Mouse (Mus musculus) ES-E14 (cell line): ENCODE results near the gene Prss48. TPM values are rescaled to one million over a fixed set of nuclear protein-coding genes. Genes with fewer than 3 reads are reported as not detected.
A peak's percentile ranks its signal among the peaks of the same experiment; 100 is the strongest.

Experiments
- DNase-seq: peaks from one replicate; pipeline ENCODE4 v3.0.0-alpha.2; 2013; ENCODE audit warnings: low read depth, low spot score
- H3K27ac ChIP-seq: 2 replicates; pipeline ENCODE4 v1.5.1; 2012; ENCODE audit warnings: low read depth, mild to moderate bottlenecking, low read length, moderate library complexity, mixed read lengths; ENCODE audit not compliant: poor library complexity, insufficient read depth, severe bottlenecking
- H3K36me3 ChIP-seq: 2 replicates; pipeline ENCODE4 v1.6.1; 2012; ENCODE audit warnings: mild to moderate bottlenecking, low read length, moderate library complexity, mixed read lengths; ENCODE audit not compliant: control insufficient read depth, poor library complexity, insufficient read depth, severe bottlenecking
- H3K4me1 ChIP-seq, 2 experiments: fragments of 150-350 bp in 1 of 2; sonication (generic) in 1 of 2; 2 replicates each; pipeline ENCODE4 v1.6.1; 2012; ENCODE audit warnings: low read length in 2 of 2, mild to moderate bottlenecking in 1 of 2, mixed read lengths in 1 of 2; ENCODE audit not compliant: control insufficient read depth in 2 of 2, insufficient read depth in 2 of 2, poor library complexity in 1 of 2
- H3K4me3 ChIP-seq, 2 experiments: fragments of 150-350 bp in 1 of 2; sonication (generic) in 1 of 2; 2 replicates each; pipeline ENCODE4 v1.5.1; 2012; ENCODE audit warnings: low read length in 2 of 2, low read depth in 1 of 2, mild to moderate bottlenecking in 1 of 2, mixed read lengths in 1 of 2; ENCODE audit not compliant: insufficient read depth in 1 of 2, poor library complexity in 1 of 2, severe bottlenecking in 1 of 2
- H3K9ac ChIP-seq: 2 replicates; pipeline ENCODE4 v1.6.1; 2012; ENCODE audit warnings: low read depth, mild to moderate bottlenecking, low read length, mixed read lengths; ENCODE audit not compliant: poor library complexity, insufficient read depth, severe bottlenecking
- H3K9me3 ChIP-seq: fragments of 150-350 bp; sonication (generic); 2 replicates; pipeline ENCODE4 v1.6.1; 2012; ENCODE audit warnings: low read depth, mild to moderate bottlenecking, low read length; ENCODE audit not compliant: control insufficient read depth, insufficient read depth
- CHD2 ChIP-seq: IDR thresholded peaks from 2 replicates; pipeline ENCODE4 v1.6.1; 2014; ENCODE audit warnings: mild to moderate bottlenecking, low read depth, low read length, inconsistent platforms
- HCFC1 ChIP-seq: IDR thresholded peaks from 2 replicates; pipeline ENCODE4 v1.6.1; 2012; ENCODE audit warnings: low read length, inconsistent platforms, borderline replicate concordance; ENCODE audit not compliant: insufficient read depth
- MAFK ChIP-seq: IDR thresholded peaks from 2 replicates; pipeline ENCODE4 v1.6.1; 2014; ENCODE audit warnings: mild to moderate bottlenecking, low read depth, low read length, inconsistent platforms; ENCODE audit not compliant: insufficient read depth
- ZC3H11A ChIP-seq: IDR thresholded peaks from 2 replicates; pipeline ENCODE4 v1.6.1; 2012; ENCODE audit warnings: low read depth, mild to moderate bottlenecking, inconsistent platforms, low read length, borderline replicate concordance
- ZNF384 ChIP-seq: IDR thresholded peaks from 2 replicates; pipeline ENCODE4 v1.6.1; 2012; ENCODE audit warnings: low read depth, low read length, inconsistent platforms
- in situ Hi-C, 2 experiments: fragments of 600-800 bp; cut with MboI; formaldehyde crosslinking; loops; one replicate each; pipeline ENCODE4 v1.15.1; 2025; ENCODE audit warnings: low sequenced_read_pairs in 2 of 2, inconsistent platforms in 1 of 2; ENCODE audit not compliant: unreplicated experiment in 2 of 2
- total RNA-seq: library from RNA; depleted of rRNA; stranded (reverse); fragments of 300-350 nt; gene quantifications from 2 replicates; pipeline ENCODE4 v1.2.3, GENCODE M21; 2012

Prss48 gene
- total RNA-seq, 1 experiment, result 0.36 TPM

DNA sequence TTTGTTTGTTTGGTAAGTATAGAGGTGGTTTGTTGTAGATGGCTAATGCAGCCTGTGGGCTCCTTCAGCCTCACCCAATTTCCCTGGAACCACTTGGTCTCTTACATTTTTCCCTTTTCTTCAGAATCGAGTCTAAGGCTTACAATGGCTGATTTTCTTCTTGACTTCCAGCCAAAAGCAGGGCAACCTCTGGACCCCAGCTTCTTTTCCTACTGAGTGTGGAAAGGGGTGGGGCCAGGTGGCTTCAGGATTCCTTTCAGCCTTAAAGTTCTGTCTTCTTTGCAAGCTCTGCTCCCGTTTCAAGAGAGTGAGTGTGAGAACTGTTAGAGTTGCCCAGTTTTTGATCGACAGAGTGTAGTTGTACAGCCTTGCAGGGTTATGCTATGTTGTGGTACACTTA is 9.5 kb upstream of the Prss48 start:
- DNase-seq, result no peak
- H3K27ac ChIP-seq, result peak overlapping the region; percentile 89
- H3K4me1 ChIP-seq, result peaks cover 12 to 13% of the 10 kb centered on the region in 2 experiments
- H3K36me3 ChIP-seq, result peaks cover 4% of the 10 kb centered on the region; the same call in 1 of the 2 replicates
- peak overlapping the region in 1 of 2 experiments; percentile 49; a peak in 1 of 4 replicates for H3K4me3 ChIP-seq
- no peak for TF ChIP-seq HCFC1
- TF ChIP-seq MAFK, result no peak
- in situ Hi-C loops, result no loop called here
- no peak overlapping the region; the same call in 1 of the 2 replicates for H3K9ac ChIP-seq
- no peaks in the 10 kb centered on the region for H3K9me3 ChIP-seq

- DNase-seq, result no peak
- H3K27ac ChIP-seq, result peak overlapping the region; percentile 89
- in situ Hi-C loops, result no loop called here
Measured at GRCm38 (mm10) chr3:86011373-86011772, 9.1 kb upstream of the Prss48 start.

DNA sequence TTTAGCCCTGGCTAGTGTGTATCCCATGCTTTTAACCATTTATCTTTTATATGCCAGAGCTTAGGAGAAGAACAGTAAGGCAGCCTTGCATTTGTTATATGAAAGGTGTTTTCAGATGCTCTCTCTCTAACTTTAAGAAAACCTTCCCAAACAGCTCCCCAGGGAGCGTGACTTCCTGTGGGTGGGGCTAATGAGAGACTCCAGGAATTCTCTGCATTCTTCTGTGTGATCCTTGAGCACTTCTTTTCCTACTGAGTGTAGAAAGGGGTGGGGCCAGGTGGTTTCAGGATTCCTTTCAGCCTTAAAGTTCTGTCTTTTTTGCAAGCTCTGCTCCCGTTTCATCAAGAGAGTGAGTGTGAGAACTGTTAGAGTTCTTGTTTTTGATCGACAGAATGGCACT is 8.3 kb upstream of the Prss48 start:
- H3K9me3 ChIP-seq, result no peaks in the 10 kb centered on the region
- peak overlapping the region; percentile 89; the same call in 1 of the 2 replicates for H3K27ac ChIP-seq
- DNase-seq, result peak; percentile 86
- in situ Hi-C loops, result no loop called here
- H3K9ac ChIP-seq, result no peak overlapping the region
- peak overlapping the region in 1 of 2 experiments; percentile 49; a peak in 2 of 4 replicates for H3K4me3 ChIP-seq
- TF ChIP-seq HCFC1, result no peak
- no peak for TF ChIP-seq MAFK
- TF ChIP-seq ZNF384, result no peak
- no peak for TF ChIP-seq CHD2
- TF ChIP-seq ZC3H11A, result no peak
- H3K4me1 ChIP-seq, result peaks cover 12 to 13% of the 10 kb centered on the region in 2 experiments
- peaks cover 6% of the 10 kb centered on the region; the same call in 1 of the 2 replicates for H3K36me3 ChIP-seq

More at GRCm38 (mm10) chr3:86011373-86011772, 9.1 kb upstream of the Prss48 start:
- Histone ChIP-seq H3K4me1 (peaks cover 12 to 13% of the 10 kb centered on the region in 2 experiments), H3K9me3 (no peaks in the 10 kb centered on the region), H3K9ac (no peak overlapping the region; the same call in 1 of the 2 replicates), H3K36me3 (peaks cover 4% of the 10 kb centered on the region; the same call in 1 of the 2 replicates), H3K4me3 (peak overlapping the region in 1 of 2 experiments; percentile 49; a peak in 1 of 4 replicates)
- TF ChIP-seq ZNF384 (no peak), HCFC1 (no peak), CHD2 (no peak), ZC3H11A (no peak)

DNA sequence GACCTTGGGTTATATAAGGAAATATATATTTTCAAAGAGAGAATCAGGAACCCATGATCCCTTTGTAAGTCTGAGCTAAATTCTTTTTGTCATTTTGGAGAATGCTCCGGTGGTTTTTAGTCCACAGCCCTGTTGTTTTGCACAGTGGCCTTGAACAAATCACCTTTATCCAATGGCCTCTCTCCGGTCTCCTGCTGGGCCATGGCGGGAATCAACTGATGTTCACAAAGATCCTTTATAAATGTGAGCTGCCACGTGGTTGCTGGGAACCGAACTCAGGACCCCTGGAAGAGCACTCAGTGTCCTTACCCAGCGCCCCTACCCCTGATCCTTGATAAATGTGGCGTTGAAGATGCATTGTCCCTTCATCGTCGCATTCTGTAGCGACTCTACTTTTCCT is 2.5 kb upstream of the Prss48 start:
- no peak overlapping the region for H3K4me3 ChIP-seq
- no peak for TF ChIP-seq HCFC1
- no peak for TF ChIP-seq CHD2
- no peak for TF ChIP-seq ZC3H11A
- no peak for TF ChIP-seq MAFK
- no peak for TF ChIP-seq ZNF384
- in situ Hi-C loops, result no loop called here

GRCm38 (mm10) chr3:86002940-86003339 is 649 bp upstream of the Prss48 start:
- Histone ChIP-seq H3K36me3 (peaks cover 2% of the 10 kb centered on the region; the same call in 1 of the 2 replicates), H3K4me3 (no peak overlapping the region), H3K27ac (no peak overlapping the region; the same call in 1 of the 2 replicates), H3K4me1 (peaks cover 2% of the 10 kb centered on the region in 2 experiments; a peak in 1 of 4 replicates), H3K9ac (no peak overlapping the region), H3K9me3 (no peaks in the 10 kb centered on the region)
- no peak for DNase-seq
- TF ChIP-seq MAFK (no peak), ZC3H11A (no peak), ZNF384 (no peak), CHD2 (no peak), HCFC1 (no peak)
- in situ Hi-C loops, result no loop called here

More for the DNA sequence above, 2.5 kb upstream of the Prss48 start:
- Histone ChIP-seq H3K4me1 (peaks cover 2% of the 10 kb centered on the region in 2 experiments; a peak in 2 of 4 replicates), H3K9ac (peak overlapping the region; percentile 50; the same call in 1 of the 2 replicates), H3K36me3 (peaks cover 6% of the 10 kb centered on the region; the same call in 1 of the 2 replicates), H3K27ac (peak overlapping the region; percentile 51; the same call in 1 of the 2 replicates), H3K9me3 (no peaks in the 10 kb centered on the region)
- DNase-seq, result no peak
